Mouse (Mus musculus) 3134 (cell line): ENCODE measurements around the gene Itih5.

Source experiments
- DNase-seq: peaks from one replicate; pipeline ENCODE4 v3.0.0-alpha.2; 2011; ENCODE audit warnings: low spot score; ENCODE audit not compliant: insufficient read length; ENCODE audit errors: extremely low read depth

The Itih5 gene

GRCm38 (mm10) chr2:10256949-10257348, 103.6 kb downstream of the Itih5 start:
- no peak for DNase-seq

GRCm38 (mm10) chr2:10258312-10258711, 104.9 kb downstream of the Itih5 start:
- no peak for DNase-seq

- no peak for DNase-seq
Measured at GRCm38 (mm10) chr2:10260109-10260508, 106.7 kb downstream of the Itih5 start.

GRCm38 (mm10) chr2:10261337-10261736, 108.0 kb downstream of the Itih5 start:
- no peak for DNase-seq

- no peak for DNase-seq
Measured at GRCm38 (mm10) chr2:10262722-10263121, 109.4 kb downstream of the Itih5 start.

GRCm38 (mm10) chr2:10263909-10264489, 110.6 kb downstream of the Itih5 start:
- DNase-seq = no peak

- DNase-seq = no peak
Measured at GRCm38 (mm10) chr2:10265881-10266280, 112.5 kb downstream of the Itih5 start.

GRCm38 (mm10) chr2:10272604-10273115, 119.3 kb downstream of the Itih5 start:
- no peak for DNase-seq

GRCm38 (mm10) chr2:10273541-10274050, 120.2 kb downstream of the Itih5 start:
- no peak for DNase-seq

- no peak for DNase-seq
Measured at GRCm38 (mm10) chr2:10276194-10276593, 122.8 kb downstream of the Itih5 start.

- no peak for DNase-seq
Measured at GRCm38 (mm10) chr2:10283686-10284085, 130.3 kb downstream of the Itih5 start.

GRCm38 (mm10) chr2:10284636-10285270, 131.4 kb downstream of the Itih5 start:
- no peak for DNase-seq

GRCm38 (mm10) chr2:10285975-10286374, 132.6 kb downstream of the Itih5 start:
- DNase-seq = no peak

- DNase-seq = peak; percentile 45
Measured at GRCm38 (mm10) chr2:10288142-10288831, 134.9 kb downstream of the Itih5 start.

GRCm38 (mm10) chr2:10288881-10289280, 135.5 kb downstream of the Itih5 start:
- no peak for DNase-seq

GRCm38 (mm10) chr2:10290115-10290514, 136.7 kb downstream of the Itih5 start:
- no peak for DNase-seq

GRCm38 (mm10) chr2:10293556-10294206, 140.3 kb downstream of the Itih5 start:
- no peak for DNase-seq

GRCm38 (mm10) chr2:10295908-10296307, 142.5 kb downstream of the Itih5 start:
- no peak for DNase-seq

GRCm38 (mm10) chr2:10300244-10300643, 146.9 kb downstream of the Itih5 start:
- DNase-seq = no peak

- DNase-seq = no peak
Measured at GRCm38 (mm10) chr2:10300771-10301170, 147.4 kb downstream of the Itih5 start.

GRCm38 (mm10) chr2:10301391-10301790, 148.0 kb downstream of the Itih5 start:
- peak; percentile 36 for DNase-seq
